In the genomic region with DNA sequence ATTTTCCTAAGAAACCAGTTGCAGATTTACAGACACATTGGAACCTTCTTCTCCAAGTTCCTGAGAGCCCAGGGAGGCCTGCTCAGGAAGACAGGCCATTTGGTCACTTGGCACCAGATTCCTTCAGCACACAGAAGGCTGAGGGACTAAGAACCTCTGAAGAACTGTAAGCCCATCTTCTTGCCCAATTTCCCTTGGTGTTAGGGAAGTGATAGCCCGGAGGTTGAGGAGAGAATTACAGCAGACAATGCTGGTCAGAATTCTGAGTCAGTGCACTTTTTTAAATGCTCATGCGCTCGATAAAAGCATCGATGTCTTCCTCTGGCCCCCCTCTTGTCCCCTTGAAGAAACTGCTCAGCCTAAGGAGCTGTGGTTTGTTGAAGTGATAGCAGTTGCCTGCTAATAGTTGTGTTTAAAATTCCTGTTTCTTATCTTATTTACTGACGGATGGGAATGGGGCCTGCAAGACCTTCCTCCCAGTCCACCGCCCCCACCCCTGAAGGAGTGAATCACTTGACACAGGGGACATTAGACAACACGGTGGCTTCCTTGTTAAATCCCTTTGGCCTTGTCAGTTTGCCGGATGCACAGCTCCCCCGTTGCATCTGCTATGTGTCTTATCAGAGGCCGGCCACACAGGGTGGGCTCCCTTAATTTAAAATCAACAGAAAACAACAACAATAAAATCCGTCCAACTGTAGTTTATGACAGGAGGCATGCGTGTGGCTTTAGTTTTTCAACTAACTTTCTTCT, we compare ENCODE assay signal across 8 mouse cellular contexts.
DNase-seq lines count a peak whose midpoint lies in the region; ATAC-seq and TF ChIP-seq lines count a peak whose summit lies in the region.

No protein-coding gene starts in this region.

- H3K9me3 ChIP-seq in forebrain, embryonic 14.5 days (replicated peaks; ENCODE audit: control insufficient read depth, low read length), result no peaks in the 10 kb centered on the region
- no peaks in the 10 kb centered on the region for H3K9me3 ChIP-seq in forebrain, embryonic 15.5 days
- H3K9me3 ChIP-seq in neural tube, embryonic 15.5 days (replicated peaks), result no peaks in the 10 kb centered on the region
- H3K9me3 ChIP-seq in liver, postnatal 0 days (ENCODE audit: low read length), result no peaks in the 10 kb centered on the region

- H3K27me3 ChIP-seq in forebrain, embryonic 14.5 days (replicated peaks; ENCODE audit: control insufficient read depth, insufficient read depth, low read length), result no peaks in the 10 kb centered on the region
- H3K27me3 ChIP-seq in forebrain, embryonic 15.5 days, result no peaks in the 10 kb centered on the region
- H3K27me3 ChIP-seq in neural tube, embryonic 15.5 days (replicated peaks), result no peaks in the 10 kb centered on the region
- H3K27me3 ChIP-seq in liver, postnatal 0 days (ENCODE audit: insufficient read depth, low read length), result no peaks in the 10 kb centered on the region

- peak overlapping the region; percentile 51; the same call in 1 of the 2 replicates for H3K4me2 ChIP-seq in forebrain, embryonic 14.5 days (ENCODE audit: low read length)
- no peak overlapping the region for H3K4me2 ChIP-seq in forebrain, embryonic 15.5 days (replicated peaks)
- H3K4me2 ChIP-seq in neural tube, embryonic 15.5 days, result no peak overlapping the region
- 0 out of 2 replicates have a peak overlapping the region, but pooled peaks have one; percentile 18 for H3K4me2 ChIP-seq in liver, postnatal 0 days (ENCODE audit: low read depth, low read length)

- WGBS in forebrain, embryonic 14.5 days, result 44% methylated on average over 12 of the region's 12 CpGs
- 42% methylated on average over 12 of the region's 12 CpGs for WGBS in forebrain, embryonic 15.5 days
- WGBS in neural tube, embryonic 15.5 days, result 32% methylated on average over 12 of the region's 12 CpGs
- 18% methylated on average over 12 of the region's 12 CpGs for WGBS in liver, postnatal 0 days (ENCODE audit: insufficient replicate concordance)

- 0 out of 2 replicates have a peak, but pooled peaks have one; percentile 32 for ATAC-seq in forebrain, embryonic 14.5 days
- no peak for ATAC-seq in forebrain, embryonic 15.5 days (replicated peaks)
- no peak for ATAC-seq in neural tube, embryonic 15.5 days (ENCODE audit: low FRiP score)
- ATAC-seq in liver, postnatal 0 days, result peak; percentile 53
- no peak for ATAC-seq in cerebellum, adult (ENCODE audit: insufficient number of reproducible peaks, low FRiP score, low TSS enrichment)

- H3K4me1 ChIP-seq in forebrain, embryonic 14.5 days (ENCODE audit: control insufficient read depth, insufficient read depth, low read length), result peaks cover 9% of the 10 kb centered on the region
- peaks cover 25% of the 10 kb centered on the region for H3K4me1 ChIP-seq in forebrain, embryonic 15.5 days
- peaks cover 35% of the 10 kb centered on the region for H3K4me1 ChIP-seq in neural tube, embryonic 15.5 days
- peaks cover 6% of the 10 kb centered on the region; the same call in 1 of the 2 replicates for H3K4me1 ChIP-seq in liver, postnatal 0 days (ENCODE audit: insufficient read depth)

- no peak for DNase-seq in forebrain, embryonic 14.5 days (ENCODE audit: low spot score)
- DNase-seq in neural tube, embryonic 10.5 days (ENCODE audit: extremely low spot score, low spot score), result peak; percentile 37
- DNase-seq in liver, postnatal 0 days, result no peak
- DNase-seq in yolk sac, embryonic 10.5 days (ENCODE audit: low spot score), result peak; percentile 28
- no peak for DNase-seq in thymus, postnatal 25 days

- no peaks in the 10 kb centered on the region for H3K36me3 ChIP-seq in forebrain, embryonic 14.5 days (ENCODE audit: control insufficient read depth, insufficient read depth, low read length)
- H3K36me3 ChIP-seq in forebrain, embryonic 15.5 days, result no peaks in the 10 kb centered on the region
- H3K36me3 ChIP-seq in neural tube, embryonic 15.5 days, result no peaks in the 10 kb centered on the region
- no peaks in the 10 kb centered on the region for H3K36me3 ChIP-seq in liver, postnatal 0 days (replicated peaks; ENCODE audit: insufficient read depth, low read length)

- no peak for TF ChIP-seq CTCF in liver, postnatal 0 days (IDR thresholded peaks at IDR 0.05; ENCODE audit: low read depth)

- H3K27ac ChIP-seq in forebrain, embryonic 14.5 days (ENCODE audit: low read depth, low read length), result no peak overlapping the region
- no peak overlapping the region for H3K27ac ChIP-seq in forebrain, embryonic 15.5 days (replicated peaks)
- H3K27ac ChIP-seq in neural tube, embryonic 15.5 days (replicated peaks), result no peak overlapping the region
- peak overlapping the region; percentile 55 for H3K27ac ChIP-seq in liver, postnatal 0 days (ENCODE audit: low read depth)

- H3K4me3 ChIP-seq in forebrain, embryonic 14.5 days (ENCODE audit: low read depth, low read length), result no peak overlapping the region
- H3K4me3 ChIP-seq in forebrain, embryonic 15.5 days, result no peak overlapping the region
- no peak overlapping the region for H3K4me3 ChIP-seq in neural tube, embryonic 15.5 days (replicated peaks)
- no peak overlapping the region for H3K4me3 ChIP-seq in liver, postnatal 0 days (ENCODE audit: low read depth, low read length)

- H3K9ac ChIP-seq in forebrain, embryonic 14.5 days (ENCODE audit: low read length), result no peak overlapping the region
- H3K9ac ChIP-seq in forebrain, embryonic 15.5 days (replicated peaks), result no peak overlapping the region
- no peak overlapping the region for H3K9ac ChIP-seq in neural tube, embryonic 15.5 days (replicated peaks)
- H3K9ac ChIP-seq in liver, postnatal 0 days (replicated peaks), result no peak overlapping the region

- TF ChIP-seq EP300 in liver, postnatal 0 days (IDR thresholded peaks at IDR 0.05; ENCODE audit: low read depth), result no peak

Comparison
In these comparisons a context has a peak if more than half of its experiments do, and no peak if none do; other contexts are left out.
1. ATAC-seq: peak in forebrain, embryonic 14.5 days (single experiment) and liver, postnatal 0 days (single experiment); none in forebrain, embryonic 15.5 days (single experiment), neural tube, embryonic 15.5 days (single experiment) and cerebellum, adult (single experiment).
2. H3K4me2 ChIP-seq: peak in forebrain, embryonic 14.5 days (single experiment) and liver, postnatal 0 days (single experiment); none in forebrain, embryonic 15.5 days (single experiment) and neural tube, embryonic 15.5 days (single experiment).
3. DNase-seq: peak in neural tube, embryonic 10.5 days (single experiment) and yolk sac, embryonic 10.5 days (single experiment); none in forebrain, embryonic 14.5 days (single experiment), liver, postnatal 0 days (single experiment) and thymus, postnatal 25 days (single experiment).